Mouse (Mus musculus): Measurements from ENCODE around the gene Jmjd4.

Gene Jmjd4

GRCm38 (mm10) chr11:59471413-59472325 lies 21.8 kb downstream of the Jmjd4 start:
- no peak for DNase-seq

- DNase-seq, result peak; percentile 90
Measured at GRCm38 (mm10) chr11:59472326-59472677, 22.5 kb downstream of the Jmjd4 start, which contains the start of gene Zfp867. Gene Zfp867 (minus strand): TSS chr11:59472474.

- DNase-seq, result no peak
Measured at GRCm38 (mm10) chr11:59477240-59477639, 27.4 kb downstream of the Jmjd4 start.

- peak; percentile 49 for DNase-seq
Measured at GRCm38 (mm10) chr11:59483212-59483611, 33.4 kb downstream of the Jmjd4 start.

- DNase-seq, result no peak
Measured at GRCm38 (mm10) chr11:59485641-59486040, 35.8 kb downstream of the Jmjd4 start.

GRCm38 (mm10) chr11:59486222-59486621 lies 36.4 kb downstream of the Jmjd4 start:
- DNase-seq, result no peak

GRCm38 (mm10) chr11:59496672-59497310 lies 46.9 kb downstream of the Jmjd4 start:
- no peak for DNase-seq

GRCm38 (mm10) chr11:59497747-59498146 lies 47.9 kb downstream of the Jmjd4 start:
- no peak for DNase-seq

- no peak for DNase-seq
Measured at GRCm38 (mm10) chr11:59501978-59502700, 52.3 kb downstream of the Jmjd4 start.

- peak; percentile 76 for DNase-seq
Measured at GRCm38 (mm10) chr11:59505351-59505838, 55.5 kb downstream of the Jmjd4 start.

- DNase-seq, result peak; percentile 88
Measured at GRCm38 (mm10) chr11:59505839-59506712, 56.2 kb downstream of the Jmjd4 start.

GRCm38 (mm10) chr11:59506713-59507074 lies 56.8 kb downstream of the Jmjd4 start:
- DNase-seq, result no peak
